Mouse (Mus musculus): ENCODE results near the gene Ifna7.

The Ifna7 gene

DNA sequence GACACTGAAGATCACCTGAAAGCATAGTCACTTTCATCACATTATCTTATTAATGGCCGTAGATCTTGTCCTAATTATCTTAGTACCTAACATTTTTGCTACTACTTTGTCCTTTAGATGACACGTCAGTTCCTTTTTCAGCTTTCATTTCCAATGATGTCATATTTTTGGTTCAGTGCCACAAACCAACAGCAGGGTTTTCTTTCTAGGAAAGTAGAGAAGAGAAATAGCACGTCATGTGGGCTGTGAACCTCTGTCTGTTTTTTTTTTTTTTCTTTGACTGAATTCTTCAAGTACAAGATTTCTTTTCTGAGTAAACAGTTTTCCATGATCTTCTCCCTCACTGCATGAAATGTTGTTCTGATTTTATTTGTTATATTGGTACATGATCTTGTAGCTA lies 24.0 kb downstream of the Ifna7 start:
- 65% methylated on average over 3 of the region's 3 CpGs for WGBS

DNA sequence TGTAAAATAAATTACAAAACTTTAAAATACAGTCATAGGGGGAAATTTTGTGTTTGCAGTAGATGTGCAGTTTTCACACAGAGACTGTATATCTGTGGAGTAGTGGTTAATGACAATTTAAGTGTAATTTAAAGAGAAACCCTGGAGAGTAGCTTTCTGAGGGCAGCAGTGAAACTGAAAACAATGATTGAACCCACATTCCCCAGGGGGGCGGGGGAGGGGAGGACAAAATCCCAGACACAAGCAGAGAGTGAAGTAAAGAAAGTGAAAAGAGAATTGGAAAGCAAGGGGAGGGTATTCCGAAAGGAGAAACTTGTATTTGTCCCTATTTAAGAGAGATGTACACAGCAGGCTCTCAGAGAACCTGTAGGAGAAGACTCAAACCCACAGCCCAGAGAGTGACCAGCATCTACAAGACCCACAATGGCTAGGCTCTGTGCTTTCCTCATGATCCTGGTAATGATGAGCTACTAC lies 25.4 kb downstream of the Ifna7 start, which contains the start of gene Ifna4:
Gene Ifna4 (plus strand): TSS at position 424 of the 474 bp plus-strand sequence.
- 76% methylated on average over 2 of the region's 2 CpGs for whole genome bisulfite sequencing

DNA sequence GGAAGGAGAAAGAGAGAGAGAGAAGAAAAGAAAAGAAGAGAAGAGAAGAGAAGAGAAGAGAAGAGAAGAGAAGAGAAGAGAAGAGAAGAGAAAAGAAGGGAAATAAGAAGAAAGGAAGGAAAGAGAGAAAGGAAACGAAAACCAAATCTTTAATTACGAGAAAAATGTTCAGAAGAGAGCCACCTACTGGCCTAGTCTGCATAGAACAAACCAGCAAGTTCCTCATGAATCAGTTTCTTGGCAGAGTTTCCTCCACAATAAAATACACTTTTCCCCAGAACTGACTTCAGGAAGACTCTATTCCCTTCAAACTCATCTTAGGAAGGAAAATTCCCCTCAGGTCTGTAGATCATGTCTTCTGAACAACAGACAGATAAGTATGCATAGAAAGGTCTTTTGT lies 29.3 kb downstream of the Ifna7 start:
- WGBS, result 19% methylated on average over 2 of the region's 2 CpGs

- 80% methylated on average over 1 of the region's 1 CpGs for WGBS
Observed at GRCm38 (mm10) chr4:88849698-88850097, 33.7 kb downstream of the Ifna7 start, which contains the start of gene Ifna1. TSS of gene Ifna1 (plus strand) at chr4:88850087.

DNA sequence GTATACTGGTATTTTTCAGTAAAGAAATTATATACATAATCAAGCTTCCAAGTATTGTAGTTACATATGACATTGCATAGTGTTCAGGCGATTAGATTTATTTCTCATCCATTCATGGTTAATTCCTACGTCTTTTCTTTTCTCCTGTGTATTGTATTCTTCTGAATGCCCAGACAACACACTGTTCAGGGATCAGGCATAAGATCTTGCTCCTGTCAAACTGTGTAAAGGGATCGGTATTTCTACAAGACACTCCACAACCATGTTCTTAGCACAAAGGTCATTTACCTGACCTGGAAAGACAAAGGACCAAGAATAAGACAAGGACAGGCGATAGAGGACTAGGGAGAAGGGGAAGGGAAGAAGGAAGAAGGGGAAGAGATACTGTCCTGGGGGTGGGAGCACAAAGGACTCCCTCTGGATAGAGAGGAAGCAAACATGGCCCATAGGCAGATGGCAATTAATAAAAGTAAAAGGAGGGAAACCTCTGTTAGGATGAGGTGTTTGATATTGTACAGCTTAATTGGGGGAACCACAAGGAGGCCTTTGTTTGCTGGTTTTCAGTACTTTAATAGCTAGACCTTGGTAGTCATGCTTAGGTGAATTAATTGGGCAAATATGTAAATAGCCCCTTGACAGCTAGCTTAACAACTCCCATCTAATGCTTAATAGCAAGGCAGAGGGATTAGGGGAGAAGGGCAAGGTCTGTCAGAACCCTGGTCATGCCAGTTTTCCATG lies 35.2 kb downstream of the Ifna7 start:
- 67% methylated on average over 4 of the region's 4 CpGs for WGBS

DNA sequence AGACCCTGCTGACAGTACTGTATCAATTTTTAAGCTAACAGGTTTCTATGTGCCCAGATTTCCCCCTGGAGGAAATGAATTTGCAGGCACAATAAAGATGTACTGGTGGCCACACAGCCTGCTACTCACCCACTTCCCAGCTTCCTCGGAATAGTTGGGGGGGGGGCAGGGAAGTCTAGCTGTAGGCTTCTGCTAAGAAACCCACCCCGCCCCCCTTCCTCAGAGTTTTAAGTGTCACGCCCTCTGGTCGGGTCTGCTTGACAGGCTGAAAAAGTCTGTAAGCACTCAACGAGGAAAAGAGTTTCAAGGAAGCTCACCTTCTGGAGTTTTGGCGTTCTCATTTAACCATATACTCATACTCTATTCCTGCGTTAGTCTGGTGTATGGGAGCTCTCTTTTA lies 47.3 kb downstream of the Ifna7 start:
- 32% methylated on average over 7 of the region's 7 CpGs for WGBS

DNA sequence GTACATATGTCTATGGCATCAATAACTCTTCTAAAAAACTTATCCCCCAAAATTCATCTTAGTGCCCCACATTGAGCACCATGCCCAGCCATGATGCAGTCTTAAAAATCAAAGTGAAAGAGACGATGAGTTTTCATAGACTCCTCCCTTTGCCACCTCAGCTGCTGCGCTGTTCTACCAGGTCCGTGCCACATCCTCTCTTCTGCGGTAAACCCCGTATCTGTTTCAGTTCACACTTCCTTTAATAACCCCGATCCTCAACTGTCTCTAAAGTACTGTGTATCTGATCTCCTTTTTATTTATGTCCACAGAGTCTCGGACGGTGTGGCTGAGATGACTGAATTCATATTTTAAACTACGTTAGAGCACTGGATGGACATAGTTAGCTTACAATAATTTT lies 48.6 kb downstream of the Ifna7 start:
- WGBS, result 75% methylated on average over 9 of the region's 9 CpGs

- 74% methylated on average over 6 of the region's 6 CpGs for WGBS
Observed at GRCm38 (mm10) chr4:88865011-88865569, 49.1 kb downstream of the Ifna7 start.

Data from cerebral cortex, adult 2 months (tissue).